Mouse (Mus musculus): ENCODE results near the gene Snrpc. TPM values are rescaled to one million over a fixed set of nuclear protein-coding genes. Genes with fewer than 3 reads are reported as not detected.

The Snrpc gene
- polyA plus RNA-seq, 1 experiment from 2014 or later: 216 TPM

- H3K27me3 ChIP-seq: no peaks in the 10 kb centered on the region
- H3K27ac ChIP-seq (replicated peaks): no peak overlapping the region
- no peaks in the 10 kb centered on the region for H3K4me1 ChIP-seq (replicated peaks)
- WGBS: 89% methylated on average over 3 of the region's 3 CpGs
- no peak for ATAC-seq (ENCODE audit: low FRiP score, low read depth)
- H3K4me2 ChIP-seq: no peak overlapping the region
- no peak overlapping the region for H3K4me3 ChIP-seq
- H3K9ac ChIP-seq: no peak overlapping the region
- H3K9me3 ChIP-seq: no peaks in the 10 kb centered on the region
- H3K36me3 ChIP-seq: peaks cover 66% of the 10 kb centered on the region
Measured at GRCm38 (mm10) chr17:27851076-27851475, 13.1 kb downstream of the Snrpc start.

GRCm38 (mm10) chr17:27856265-27856797 is 18.4 kb downstream of the Snrpc start, which contains the start of gene Uhrf1bp1:
Uhrf1bp1 (plus strand) TSS chr17:27856441.
- H3K27ac ChIP-seq (replicated peaks): peak within 1 kb of the TSS; percentile 84
- H3K27me3 ChIP-seq: no peaks in the 10 kb centered on the region
- peak within 1 kb of the TSS; percentile 89 for H3K4me2 ChIP-seq
- peak; percentile 88 for ATAC-seq (ENCODE audit: low FRiP score, low read depth)
- H3K9ac ChIP-seq: peak within 1 kb of the TSS; percentile 80
- peaks cover 32% of the 10 kb centered on the region for H3K4me1 ChIP-seq (replicated peaks)
- under 1% methylated on average over 47 of the region's 54 CpGs for WGBS
- no peaks in the 10 kb centered on the region for H3K9me3 ChIP-seq
- H3K4me3 ChIP-seq: peak within 1 kb of the TSS; percentile 79
- peaks cover 27% of the 10 kb centered on the region for H3K36me3 ChIP-seq

DNA sequence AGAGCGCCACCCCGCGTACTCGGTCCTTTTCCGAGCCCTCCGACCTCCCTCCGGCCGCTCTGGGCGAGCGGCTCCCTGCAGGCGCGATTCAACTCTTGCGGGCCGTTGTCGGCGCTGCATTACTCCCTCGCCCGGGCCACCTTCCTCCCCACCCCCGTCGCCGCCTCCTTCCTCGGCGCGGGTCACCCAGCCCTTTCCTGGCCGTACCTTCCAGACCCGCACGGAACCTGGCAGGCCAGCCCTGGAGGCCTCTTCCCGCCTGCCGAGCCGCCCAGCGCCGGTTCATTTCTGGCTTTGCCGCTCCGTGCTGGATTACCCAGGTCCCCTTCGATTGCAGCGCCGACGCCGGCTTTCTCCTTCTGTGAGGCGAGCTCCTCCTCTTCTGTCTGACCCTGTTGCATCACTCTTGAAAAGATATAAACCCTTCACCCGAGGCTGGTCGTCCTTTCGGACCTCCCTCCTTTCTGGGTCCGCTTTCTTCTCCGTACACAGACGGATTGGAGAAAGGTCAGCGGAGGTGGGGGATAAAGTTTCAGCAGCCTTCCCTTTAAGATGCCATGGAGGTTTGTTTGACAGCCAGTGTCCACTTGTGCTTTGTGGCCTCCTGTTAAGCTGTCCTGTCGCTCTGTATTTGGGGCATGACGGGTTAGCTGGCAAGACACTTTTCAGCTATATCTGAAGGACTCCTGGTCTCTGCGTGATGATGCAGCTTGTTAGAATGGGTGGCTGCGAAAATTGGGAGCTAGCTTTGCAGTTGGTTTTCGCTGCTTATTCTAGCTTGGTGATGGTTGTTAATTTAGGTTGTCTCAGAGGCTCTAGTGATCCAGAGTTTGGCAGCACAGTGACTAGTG is 19.1 kb downstream of the Snrpc start:
- 2% methylated on average over 52 of the region's 52 CpGs for WGBS
- peaks cover 32% of the 10 kb centered on the region for H3K4me1 ChIP-seq (replicated peaks)
- no peaks in the 10 kb centered on the region for H3K27me3 ChIP-seq
- H3K27ac ChIP-seq (replicated peaks): peak overlapping the region; percentile 84
- peak overlapping the region; percentile 79 for H3K4me3 ChIP-seq
- H3K9me3 ChIP-seq: no peaks in the 10 kb centered on the region
- peak overlapping the region; percentile 89 for H3K4me2 ChIP-seq
- peak; percentile 68 for ATAC-seq (ENCODE audit: low FRiP score, low read depth)
- H3K36me3 ChIP-seq: peaks cover 23% of the 10 kb centered on the region
- peak overlapping the region; percentile 80 for H3K9ac ChIP-seq

GRCm38 (mm10) chr17:27857649-27858475 is 19.9 kb downstream of the Snrpc start:
- ATAC-seq (ENCODE audit: low FRiP score, low read depth): no peak
- H3K4me2 ChIP-seq: peak overlapping the region; percentile 89
- peaks cover 15% of the 10 kb centered on the region for H3K36me3 ChIP-seq
- no peaks in the 10 kb centered on the region for H3K9me3 ChIP-seq
- peaks cover 32% of the 10 kb centered on the region for H3K4me1 ChIP-seq (replicated peaks)
- H3K27ac ChIP-seq (replicated peaks): no peak overlapping the region
- peak overlapping the region; percentile 80 for H3K9ac ChIP-seq
- H3K4me3 ChIP-seq: peak overlapping the region; percentile 79
- WGBS: 47% methylated on average over 11 of the region's 11 CpGs
- no peaks in the 10 kb centered on the region for H3K27me3 ChIP-seq

- no peak for ATAC-seq (ENCODE audit: low FRiP score, low read depth)
- peak overlapping the region; percentile 89; the same call in 1 of the 2 replicates for H3K4me2 ChIP-seq
- H3K27me3 ChIP-seq: no peaks in the 10 kb centered on the region
- no peak overlapping the region for H3K4me3 ChIP-seq
- no peak overlapping the region for H3K9ac ChIP-seq
- WGBS: 26% methylated on average over 2 of the region's 2 CpGs
- H3K9me3 ChIP-seq: no peaks in the 10 kb centered on the region
- H3K27ac ChIP-seq (replicated peaks): no peak overlapping the region
- peaks cover 32% of the 10 kb centered on the region for H3K4me1 ChIP-seq (replicated peaks)
- peaks cover 4% of the 10 kb centered on the region; the same call in 1 of the 2 replicates for H3K36me3 ChIP-seq
Measured at GRCm38 (mm10) chr17:27859131-27859530, 21.2 kb downstream of the Snrpc start.

GRCm38 (mm10) chr17:27865461-27865860 is 27.5 kb downstream of the Snrpc start:
- H3K27me3 ChIP-seq: no peaks in the 10 kb centered on the region
- H3K9ac ChIP-seq: no peak overlapping the region
- H3K27ac ChIP-seq (replicated peaks): no peak overlapping the region
- no peak overlapping the region for H3K4me3 ChIP-seq
- WGBS: 91% methylated on average over 2 of the region's 2 CpGs
- no peak for ATAC-seq (ENCODE audit: low FRiP score, low read depth)
- H3K4me2 ChIP-seq: no peak overlapping the region
- no peaks in the 10 kb centered on the region for H3K36me3 ChIP-seq
- H3K9me3 ChIP-seq: no peaks in the 10 kb centered on the region
- 0 out of 2 replicates have a peak, but pooled peaks cover 9% of the 10 kb centered on the region for H3K4me1 ChIP-seq (replicated peaks)

DNA sequence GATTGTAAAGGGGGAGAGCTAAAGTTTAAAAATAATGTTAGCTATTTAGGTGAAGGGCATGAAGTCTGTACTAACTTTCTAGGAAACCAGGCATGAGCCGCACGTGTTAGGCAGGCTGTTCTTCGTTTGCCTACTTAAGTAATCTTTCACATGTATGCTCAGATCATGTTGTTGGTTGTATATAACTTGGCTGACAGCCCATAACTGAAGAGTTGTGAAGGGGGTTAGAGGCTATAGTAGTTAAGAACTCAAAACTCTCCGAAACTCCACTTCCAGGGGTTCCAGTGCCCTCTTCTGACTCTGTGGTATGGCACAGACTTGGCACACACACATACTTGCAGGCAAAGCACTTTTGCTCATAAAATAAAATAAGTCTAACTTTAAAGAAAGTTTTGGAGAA is 28.8 kb downstream of the Snrpc start:
- ATAC-seq (ENCODE audit: low FRiP score, low read depth): no peak
- 93% methylated on average over 4 of the region's 4 CpGs for WGBS
- H3K27me3 ChIP-seq: no peaks in the 10 kb centered on the region
- no peak overlapping the region for H3K27ac ChIP-seq (replicated peaks)
- H3K36me3 ChIP-seq: no peaks in the 10 kb centered on the region
- H3K9me3 ChIP-seq: no peaks in the 10 kb centered on the region
- H3K4me1 ChIP-seq (replicated peaks): 0 out of 2 replicates have a peak, but pooled peaks cover 6% of the 10 kb centered on the region
- no peak overlapping the region for H3K9ac ChIP-seq
- no peak overlapping the region for H3K4me2 ChIP-seq
- no peak overlapping the region for H3K4me3 ChIP-seq

DNA sequence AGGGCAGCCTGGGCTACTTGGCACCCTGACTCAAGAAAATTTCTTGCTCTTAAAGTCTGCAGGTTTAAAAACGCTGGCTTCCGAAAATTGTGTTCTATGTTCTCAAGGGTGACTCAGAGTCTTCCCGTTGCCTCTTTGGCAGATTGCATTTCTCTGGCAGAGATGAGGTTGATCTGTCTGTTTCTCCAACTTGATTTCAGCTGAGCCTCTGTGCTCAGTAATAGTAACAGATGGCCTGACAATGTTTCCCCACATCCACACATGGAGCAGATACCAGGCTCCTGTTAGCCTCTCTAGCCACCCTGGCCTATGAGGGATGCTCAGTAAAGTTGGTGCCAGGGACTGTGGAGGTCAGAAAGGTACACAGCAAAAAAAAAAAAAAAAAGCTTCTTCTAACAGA is 33.9 kb downstream of the Snrpc start:
- H3K27me3 ChIP-seq: no peaks in the 10 kb centered on the region
- WGBS: 96% methylated on average over 3 of the region's 3 CpGs
- H3K9ac ChIP-seq: no peak overlapping the region
- no peaks in the 10 kb centered on the region for H3K9me3 ChIP-seq
- ATAC-seq (ENCODE audit: low FRiP score, low read depth): no peak
- H3K36me3 ChIP-seq: no peaks in the 10 kb centered on the region
- no peak overlapping the region for H3K4me2 ChIP-seq
- no peaks in the 10 kb centered on the region for H3K4me1 ChIP-seq (replicated peaks)
- no peak overlapping the region for H3K27ac ChIP-seq (replicated peaks)
- H3K4me3 ChIP-seq: no peak overlapping the region

DNA sequence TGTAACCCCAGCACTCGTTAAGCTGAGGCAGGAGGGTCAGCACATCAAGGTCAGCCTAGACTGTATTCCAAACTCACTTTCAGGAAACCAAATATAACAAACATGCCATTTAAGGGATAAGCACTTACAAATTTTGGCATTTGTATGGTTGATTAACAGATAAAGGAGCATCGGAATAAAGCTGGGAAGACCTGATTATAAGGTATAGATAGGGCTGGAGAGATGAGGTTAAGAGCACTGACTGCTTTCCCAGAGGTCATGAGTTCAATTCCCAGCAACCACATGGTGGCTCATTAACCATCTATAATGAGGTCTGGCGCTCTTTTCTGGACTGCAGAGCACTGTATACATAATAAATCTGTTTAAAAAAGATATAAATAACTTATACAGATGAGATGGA is 35.6 kb downstream of the Snrpc start:
- Histone ChIP-seq H3K4me2 (no peak overlapping the region), H3K36me3 (no peaks in the 10 kb centered on the region), H3K4me3 (no peak overlapping the region), H3K9me3 (no peaks in the 10 kb centered on the region), H3K4me1 (replicated peaks) (no peaks in the 10 kb centered on the region), H3K27ac (replicated peaks) (no peak overlapping the region), H3K9ac (no peak overlapping the region), H3K27me3 (no peaks in the 10 kb centered on the region)
- 77% methylated on average over 3 of the region's 3 CpGs for WGBS
- ATAC-seq (ENCODE audit: low FRiP score, low read depth): no peak

DNA sequence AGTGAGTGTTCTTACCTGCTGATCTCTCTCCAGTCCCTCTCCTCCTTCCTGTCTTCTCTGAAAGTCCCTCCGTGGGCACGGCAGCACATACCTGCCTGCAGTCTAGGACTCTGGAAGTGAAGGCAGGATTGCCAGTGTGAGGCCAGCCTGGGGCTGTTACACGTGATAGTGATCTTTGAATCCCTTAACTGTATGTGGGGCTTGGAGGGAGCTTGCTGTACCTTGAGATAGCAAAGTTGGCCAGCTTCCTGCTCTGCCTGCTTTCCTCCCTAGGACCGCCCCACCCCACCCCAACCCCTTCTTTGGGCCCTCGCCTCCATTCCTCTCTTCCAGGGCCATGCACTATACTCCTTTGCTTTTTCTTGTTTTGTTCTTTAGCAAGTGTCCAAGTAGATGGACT is 36.6 kb downstream of the Snrpc start:
- ATAC-seq (ENCODE audit: low FRiP score, low read depth): no peak
- no peak overlapping the region for H3K9ac ChIP-seq
- 73% methylated on average over 5 of the region's 5 CpGs for WGBS
- no peaks in the 10 kb centered on the region for H3K27me3 ChIP-seq
- H3K4me2 ChIP-seq: no peak overlapping the region
- H3K4me3 ChIP-seq: no peak overlapping the region
- no peaks in the 10 kb centered on the region for H3K36me3 ChIP-seq
- H3K4me1 ChIP-seq (replicated peaks): no peaks in the 10 kb centered on the region
- no peaks in the 10 kb centered on the region for H3K9me3 ChIP-seq
- H3K27ac ChIP-seq (replicated peaks): no peak overlapping the region

GRCm38 (mm10) chr17:27881518-27881917 is 43.6 kb downstream of the Snrpc start:
- no peak overlapping the region for H3K4me2 ChIP-seq
- no peaks in the 10 kb centered on the region for H3K9me3 ChIP-seq
- no peak overlapping the region for H3K4me3 ChIP-seq
- no peak overlapping the region for H3K9ac ChIP-seq
- H3K27ac ChIP-seq (replicated peaks): no peak overlapping the region
- H3K27me3 ChIP-seq: no peaks in the 10 kb centered on the region
- ATAC-seq (ENCODE audit: low FRiP score, low read depth): no peak
- 66% methylated on average over 11 of the region's 11 CpGs for WGBS
- peaks cover 47% of the 10 kb centered on the region for H3K36me3 ChIP-seq
- H3K4me1 ChIP-seq (replicated peaks): no peaks in the 10 kb centered on the region

GRCm38 (mm10) chr17:27883129-27883528 is 45.2 kb downstream of the Snrpc start:
- WGBS: 91% methylated on average over 8 of the region's 8 CpGs
- ATAC-seq (ENCODE audit: low FRiP score, low read depth): no peak
- H3K36me3 ChIP-seq: peaks cover 58% of the 10 kb centered on the region
- no peak overlapping the region for H3K4me2 ChIP-seq
- H3K4me1 ChIP-seq (replicated peaks): no peaks in the 10 kb centered on the region
- no peaks in the 10 kb centered on the region for H3K27me3 ChIP-seq
- H3K9me3 ChIP-seq: no peaks in the 10 kb centered on the region
- H3K9ac ChIP-seq: no peak overlapping the region
- no peak overlapping the region for H3K27ac ChIP-seq (replicated peaks)
- H3K4me3 ChIP-seq: no peak overlapping the region

All from hindbrain, embryonic 15.5 days (tissue).